Mouse (Mus musculus): Measurements from ENCODE around the gene Kcnn3. TPM values are rescaled to one million over a fixed set of nuclear protein-coding genes. Genes with fewer than 3 reads are reported as not detected.

Gene Kcnn3
- polyA plus RNA-seq, 1 experiment, result 0.02 TPM

- Histone ChIP-seq H3K36me3 (ENCODE audit: control insufficient read depth) (no peaks in the 10 kb centered on the region), H3K27me3 (ENCODE audit: control insufficient read depth) (no peaks in the 10 kb centered on the region), H3K9me3 (ENCODE audit: control insufficient read depth, low read length) (no peaks in the 10 kb centered on the region; the same call in 1 of the 2 replicates), H3K4me3 (replicated peaks) (no peak overlapping the region), H3K4me1 (ENCODE audit: control insufficient read depth) (peaks cover 15% of the 10 kb centered on the region)
- no peak for TF ChIP-seq GATA1 (IDR thresholded peaks at IDR 0.05; ENCODE audit: low read length)
- TF ChIP-seq TAL1 (IDR thresholded peaks at IDR 0.05; ENCODE audit: low read length), result no peak
These were observed 33.5 kb downstream of the Kcnn3 start for GRCm38 (mm10) chr3:89553432-89553831.

- H3K27me3 ChIP-seq (ENCODE audit: control insufficient read depth), result no peaks in the 10 kb centered on the region
- TF ChIP-seq TAL1 (IDR thresholded peaks at IDR 0.05; ENCODE audit: low read length) (no peak), GATA1 (IDR thresholded peaks at IDR 0.05; ENCODE audit: low read length) (no peak)
- H3K4me1 ChIP-seq (ENCODE audit: control insufficient read depth), result peaks cover 15% of the 10 kb centered on the region
- no peaks in the 10 kb centered on the region for H3K36me3 ChIP-seq (ENCODE audit: control insufficient read depth)
- H3K4me3 ChIP-seq (replicated peaks), result no peak overlapping the region
- H3K9me3 ChIP-seq (ENCODE audit: control insufficient read depth, low read length), result no peaks in the 10 kb centered on the region; the same call in 1 of the 2 replicates
These were observed 34.0 kb downstream of the Kcnn3 start for GRCm38 (mm10) chr3:89553946-89554345.

- TF ChIP-seq GATA1 (IDR thresholded peaks at IDR 0.05; ENCODE audit: low read length), result no peak
- no peak for TF ChIP-seq TAL1 (IDR thresholded peaks at IDR 0.05; ENCODE audit: low read length)
- Histone ChIP-seq H3K4me3 (replicated peaks) (no peak overlapping the region), H3K27me3 (ENCODE audit: control insufficient read depth) (no peaks in the 10 kb centered on the region), H3K4me1 (ENCODE audit: control insufficient read depth) (peaks cover 15% of the 10 kb centered on the region), H3K9me3 (ENCODE audit: control insufficient read depth, low read length) (no peaks in the 10 kb centered on the region; the same call in 1 of the 2 replicates), H3K36me3 (ENCODE audit: control insufficient read depth) (no peaks in the 10 kb centered on the region)
These were observed 34.6 kb downstream of the Kcnn3 start for GRCm38 (mm10) chr3:89554587-89554986.

- TF ChIP-seq GATA1 (IDR thresholded peaks at IDR 0.05; ENCODE audit: low read length), result no peak
- TF ChIP-seq TAL1 (IDR thresholded peaks at IDR 0.05; ENCODE audit: low read length), result no peak
- Histone ChIP-seq H3K4me1 (ENCODE audit: control insufficient read depth) (peaks cover 15% of the 10 kb centered on the region), H3K9me3 (ENCODE audit: control insufficient read depth, low read length) (no peaks in the 10 kb centered on the region; the same call in 1 of the 2 replicates), H3K27me3 (ENCODE audit: control insufficient read depth) (no peaks in the 10 kb centered on the region), H3K4me3 (replicated peaks) (no peak overlapping the region), H3K36me3 (ENCODE audit: control insufficient read depth) (no peaks in the 10 kb centered on the region)
These were observed 37.8 kb downstream of the Kcnn3 start for GRCm38 (mm10) chr3:89557811-89558210.

GRCm38 (mm10) chr3:89558972-89559910, 39.3 kb downstream of the Kcnn3 start:
- TF ChIP-seq TAL1 (IDR thresholded peaks at IDR 0.05; ENCODE audit: low read length) (no peak), GATA1 (IDR thresholded peaks at IDR 0.05; ENCODE audit: low read length) (no peak)
- no peaks in the 10 kb centered on the region for H3K36me3 ChIP-seq (ENCODE audit: control insufficient read depth)
- no peaks in the 10 kb centered on the region for H3K9me3 ChIP-seq (ENCODE audit: control insufficient read depth, low read length)
- H3K27me3 ChIP-seq (ENCODE audit: control insufficient read depth), result no peaks in the 10 kb centered on the region
- H3K4me3 ChIP-seq (replicated peaks), result no peak overlapping the region
- H3K4me1 ChIP-seq (ENCODE audit: control insufficient read depth), result peaks cover 3% of the 10 kb centered on the region

- Histone ChIP-seq H3K9me3 (ENCODE audit: control insufficient read depth, low read length) (no peaks in the 10 kb centered on the region), H3K4me3 (replicated peaks) (no peak overlapping the region), H3K27me3 (ENCODE audit: control insufficient read depth) (no peaks in the 10 kb centered on the region), H3K4me1 (ENCODE audit: control insufficient read depth) (no peaks in the 10 kb centered on the region), H3K36me3 (ENCODE audit: control insufficient read depth) (no peaks in the 10 kb centered on the region)
- TF ChIP-seq GATA1 (IDR thresholded peaks at IDR 0.05; ENCODE audit: low read length), result no peak
- no peak for TF ChIP-seq TAL1 (IDR thresholded peaks at IDR 0.05; ENCODE audit: low read length)
These were observed 41.4 kb downstream of the Kcnn3 start for GRCm38 (mm10) chr3:89561386-89561785.

- Histone ChIP-seq H3K4me1 (ENCODE audit: control insufficient read depth) (peaks cover 21% of the 10 kb centered on the region), H3K27me3 (ENCODE audit: control insufficient read depth) (no peaks in the 10 kb centered on the region)
- TF ChIP-seq TAL1 (IDR thresholded peaks at IDR 0.05; ENCODE audit: low read length) (no peak), GATA1 (IDR thresholded peaks at IDR 0.05; ENCODE audit: low read length) (no peak)
These were observed 45.4 kb downstream of the Kcnn3 start for GRCm38 (mm10) chr3:89565371-89565770.

GRCm38 (mm10) chr3:89569058-89569457, 49.1 kb downstream of the Kcnn3 start:
- H3K36me3 ChIP-seq (ENCODE audit: control insufficient read depth), result no peaks in the 10 kb centered on the region
- TF ChIP-seq GATA1 (IDR thresholded peaks at IDR 0.05; ENCODE audit: low read length), result no peak
- TF ChIP-seq TAL1 (IDR thresholded peaks at IDR 0.05; ENCODE audit: low read length), result no peak
- H3K4me3 ChIP-seq (replicated peaks), result no peak overlapping the region
- H3K27me3 ChIP-seq (ENCODE audit: control insufficient read depth), result no peaks in the 10 kb centered on the region
- peaks cover 40% of the 10 kb centered on the region for H3K4me1 ChIP-seq (ENCODE audit: control insufficient read depth)
- H3K9me3 ChIP-seq (ENCODE audit: control insufficient read depth, low read length), result no peaks in the 10 kb centered on the region

More at GRCm38 (mm10) chr3:89565371-89565770, 45.4 kb downstream of the Kcnn3 start:
- Histone ChIP-seq H3K9me3 (ENCODE audit: control insufficient read depth, low read length) (no peaks in the 10 kb centered on the region), H3K36me3 (ENCODE audit: control insufficient read depth) (no peaks in the 10 kb centered on the region), H3K4me3 (replicated peaks) (no peak overlapping the region)

- TF ChIP-seq TAL1 (IDR thresholded peaks at IDR 0.05; ENCODE audit: low read length) (no peak), GATA1 (IDR thresholded peaks at IDR 0.05; ENCODE audit: low read length) (no peak)
- no peaks in the 10 kb centered on the region for H3K36me3 ChIP-seq (ENCODE audit: control insufficient read depth)
- no peak overlapping the region for H3K4me3 ChIP-seq (replicated peaks)
- H3K27me3 ChIP-seq (ENCODE audit: control insufficient read depth), result no peaks in the 10 kb centered on the region
- H3K9me3 ChIP-seq (ENCODE audit: control insufficient read depth, low read length), result no peaks in the 10 kb centered on the region
- H3K4me1 ChIP-seq (ENCODE audit: control insufficient read depth), result peaks cover 44% of the 10 kb centered on the region
These were observed 49.9 kb downstream of the Kcnn3 start for GRCm38 (mm10) chr3:89569707-89570324.

Measured in erythroblast, embryonic 14.5 days (primary cell).